Mouse (Mus musculus) neural tube, embryonic 14.5 days (tissue): ENCODE results near the gene Ano6. TPM values are rescaled to one million over a fixed set of nuclear protein-coding genes. Genes with fewer than 3 reads are reported as not detected.
A peak's percentile ranks its signal among the peaks of the same experiment; 100 is the strongest.

Source experiments
- ATAC-seq: fragments of 200-750 bp; cut with Nextera tagmentation; 2 replicates; pipeline ENCODE4 v1.8.0; 2017; ENCODE audit warnings: low read depth, mild to moderate bottlenecking, moderate TSS enrichment, moderate library complexity
- H3K27ac ChIP-seq: fragments of 300-500 bp; sonication (generic); 2 replicates; pipeline ENCODE4 v1.5.1; 2014; ENCODE audit warnings: low read depth, mild to moderate bottlenecking, control low read depth, low read length, moderate library complexity, mixed read lengths
- H3K27me3 ChIP-seq: fragments of 300-500 bp; sonication (generic); 2 replicates; pipeline ENCODE4 v1.6.1; 2014; ENCODE audit warnings: low read length; ENCODE audit not compliant: control insufficient read depth, insufficient read depth
- H3K36me3 ChIP-seq: fragments of 300-500 bp; sonication (generic); 2 replicates; pipeline ENCODE4 v1.6.1; 2014; ENCODE audit warnings: low read length, mixed read lengths; ENCODE audit not compliant: control insufficient read depth, insufficient read depth
- H3K4me1 ChIP-seq: fragments of 300-500 bp; sonication (generic); 2 replicates; pipeline ENCODE4 v1.6.1; 2014; ENCODE audit warnings: low read length; ENCODE audit not compliant: control insufficient read depth, insufficient read depth
- H3K4me2 ChIP-seq: fragments of 300-500 bp; sonication (generic); 2 replicates; pipeline ENCODE4 v1.6.1; 2014; ENCODE audit warnings: mild to moderate bottlenecking, low read depth, low read length, control low read depth
- H3K4me3 ChIP-seq: fragments of 300-500 bp; sonication (generic); 2 replicates; pipeline ENCODE4 v1.5.1; 2014; ENCODE audit warnings: low read depth, low read length, control low read depth, mixed read lengths
- H3K9ac ChIP-seq: fragments of 300-500 bp; sonication (generic); replicated peaks from 2 replicates; pipeline ENCODE4 v1.6.1; 2014; ENCODE audit warnings: low read depth, mild to moderate bottlenecking, control low read depth, low read length, mixed read lengths
- H3K9me3 ChIP-seq: fragments of 300-500 bp; sonication (generic); 2 replicates; pipeline ENCODE4 v1.6.1; 2016; ENCODE audit warnings: low read length; ENCODE audit not compliant: control insufficient read depth
- WGBS: fragments of 180-500 bp; shearing (Covaris S2); extraction: QIAGEN DNeasy Blood & Tissue Kit; methylation state at CpG from one replicate; pipeline ENCODE4 v1.1.7; 2014; 5-methylcytosine and 5-hydroxymethylcytosine counted together
- polyA plus RNA-seq: library from polyadenylated mRNA; unstranded; fragments of >200 nt; fragmentation: Nextera tagmentation; extraction: Ambion mirVana; gene quantifications from 2 replicates; pipeline ENCODE4 v1.2.1, GENCODE M21; 2014

Gene Ano6
- 32.3 and 36.8 TPM in 2 replicates for polyA plus RNA-seq

GRCm38 (mm10) chr15:95790529-95791071 lies at the start of gene Ano6:
TSS of gene Ano6 (plus strand) at chr15:95790843.
- Histone ChIP-seq H3K9ac (peak within 1 kb of the TSS; percentile 76), H3K9me3 (no peaks in the 10 kb centered on the region), H3K4me3 (peak within 1 kb of the TSS; percentile 76), H3K4me2 (peak within 1 kb of the TSS; percentile 64), H3K27ac (peak within 1 kb of the TSS; percentile 84), H3K36me3 (no peaks in the 10 kb centered on the region), H3K4me1 (peaks cover 8% of the 10 kb centered on the region; the same call in 1 of the 2 replicates), H3K27me3 (no peaks in the 10 kb centered on the region; the same call in 1 of the 2 replicates)
- WGBS: under 1% methylated on average over 41 of the region's 51 CpGs
- ATAC-seq: peak; percentile 97

GRCm38 (mm10) chr15:95742955-95743354 lies 47.7 kb upstream of the Ano6 start:
- Histone ChIP-seq H3K9ac (no peak overlapping the region), H3K36me3 (no peaks in the 10 kb centered on the region), H3K4me2 (no peak overlapping the region), H3K27ac (no peak overlapping the region), H3K4me3 (no peak overlapping the region), H3K9me3 (no peaks in the 10 kb centered on the region), H3K27me3 (no peaks in the 10 kb centered on the region), H3K4me1 (no peaks in the 10 kb centered on the region)
- 92% methylated on average over 6 of the region's 6 CpGs for WGBS
- no peak for ATAC-seq

GRCm38 (mm10) chr15:95743856-95744255 lies 46.8 kb upstream of the Ano6 start:
- Histone ChIP-seq H3K36me3 (no peaks in the 10 kb centered on the region), H3K27me3 (no peaks in the 10 kb centered on the region), H3K9me3 (no peaks in the 10 kb centered on the region), H3K9ac (no peak overlapping the region), H3K4me2 (no peak overlapping the region), H3K4me3 (no peak overlapping the region), H3K4me1 (no peaks in the 10 kb centered on the region), H3K27ac (no peak overlapping the region)
- WGBS: 81% methylated on average over 2 of the region's 2 CpGs
- no peak for ATAC-seq

DNA sequence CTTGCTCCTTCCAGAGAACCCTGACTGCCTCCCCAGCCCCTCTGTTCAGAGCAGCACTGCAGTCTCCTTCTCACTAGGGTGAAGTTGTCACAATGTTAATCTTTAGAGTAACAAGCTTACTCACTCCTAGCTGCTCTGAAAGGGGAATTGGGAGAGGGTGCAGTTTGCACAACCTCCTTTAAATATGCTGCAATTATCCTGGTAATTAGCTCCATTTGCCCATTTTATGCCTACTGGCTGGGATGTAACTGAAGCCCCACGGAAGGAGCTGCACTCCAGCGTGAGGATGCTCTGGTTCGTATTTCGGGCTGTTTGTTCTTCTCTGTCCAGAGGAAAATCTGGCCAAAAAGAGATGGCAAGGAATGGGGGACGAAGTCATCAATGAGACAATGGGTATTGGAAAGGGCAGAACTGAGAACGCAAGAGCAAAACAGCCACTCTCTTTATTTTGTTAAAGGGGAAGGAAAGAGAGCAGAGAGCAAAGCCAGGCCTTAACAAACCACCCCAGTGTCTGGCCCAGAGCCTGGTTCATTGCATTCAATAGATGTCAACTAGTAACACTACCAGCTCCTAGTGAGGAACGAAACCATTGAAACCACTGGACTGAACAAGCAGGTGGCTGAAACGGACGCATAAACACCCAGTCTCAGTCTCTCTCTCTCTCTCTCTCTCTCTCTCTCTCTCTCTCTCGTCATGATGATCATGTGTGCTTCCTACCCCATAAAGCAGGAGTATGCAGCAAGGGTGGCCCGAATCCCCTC lies 45.1 kb upstream of the Ano6 start:
- H3K9me3 ChIP-seq: no peaks in the 10 kb centered on the region
- ATAC-seq: no peak
- H3K9ac ChIP-seq: no peak overlapping the region
- WGBS: 51% methylated on average over 10 of the region's 11 CpGs
- no peak overlapping the region for H3K4me3 ChIP-seq
- H3K4me2 ChIP-seq: no peak overlapping the region
- no peak overlapping the region for H3K27ac ChIP-seq
- no peaks in the 10 kb centered on the region for H3K27me3 ChIP-seq
- H3K4me1 ChIP-seq: no peaks in the 10 kb centered on the region
- H3K36me3 ChIP-seq: no peaks in the 10 kb centered on the region

- Histone ChIP-seq H3K27me3 (no peaks in the 10 kb centered on the region), H3K36me3 (no peaks in the 10 kb centered on the region), H3K27ac (no peak overlapping the region), H3K9ac (no peak overlapping the region), H3K9me3 (no peaks in the 10 kb centered on the region), H3K4me1 (no peaks in the 10 kb centered on the region), H3K4me2 (no peak overlapping the region), H3K4me3 (no peak overlapping the region)
- WGBS: 77% methylated on average over 5 of the region's 5 CpGs
- ATAC-seq: no peak
These were observed 44.1 kb upstream of the Ano6 start for GRCm38 (mm10) chr15:95746513-95746912.

DNA sequence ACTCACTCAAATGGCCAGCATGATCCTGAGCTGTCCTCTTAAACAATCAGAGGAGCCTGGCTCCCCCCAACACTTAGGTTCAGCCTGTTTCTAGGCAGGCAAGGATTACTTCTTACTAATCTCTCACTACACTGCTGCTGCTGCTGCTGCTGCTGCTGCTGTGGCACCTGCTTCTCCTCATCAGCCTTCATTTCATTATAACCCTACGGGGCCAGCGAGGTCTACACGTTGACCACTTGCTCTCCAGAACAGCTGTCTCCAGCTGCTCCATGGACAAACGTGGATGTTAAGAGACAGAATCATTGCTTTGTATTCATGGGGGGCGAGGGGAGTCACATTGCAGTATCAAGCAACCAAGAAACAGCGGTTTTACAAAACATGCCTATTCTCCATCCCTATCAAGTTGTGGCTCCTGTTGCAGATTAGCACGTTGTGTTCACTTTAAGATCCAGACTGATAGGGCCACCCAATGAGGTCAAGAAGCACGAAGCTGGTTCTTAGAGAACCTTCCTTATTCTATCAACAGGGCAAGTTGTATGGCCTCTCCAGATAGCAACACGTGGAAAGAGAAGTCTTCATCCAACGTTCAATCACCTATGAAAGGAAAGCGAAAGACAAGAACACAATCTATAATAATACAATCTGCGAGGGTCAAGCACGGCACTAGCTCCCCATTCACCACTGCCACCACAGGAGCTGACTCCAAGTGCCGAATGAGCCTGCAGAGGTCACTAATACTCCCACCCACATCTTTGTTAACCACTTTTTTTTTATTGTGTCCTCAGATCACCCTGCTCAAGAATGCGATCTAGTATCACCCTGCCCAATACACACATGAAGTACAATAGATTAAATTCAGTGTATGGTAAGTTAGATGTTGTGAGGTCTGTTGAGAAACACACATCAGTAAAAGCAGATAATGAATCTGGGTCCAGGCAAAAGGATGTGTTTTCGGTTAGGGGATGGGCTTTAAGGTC lies 43.4 kb upstream of the Ano6 start:
- ATAC-seq: no peak
- Histone ChIP-seq H3K4me2 (no peak overlapping the region), H3K4me1 (no peaks in the 10 kb centered on the region), H3K36me3 (no peaks in the 10 kb centered on the region), H3K27ac (no peak overlapping the region), H3K27me3 (no peaks in the 10 kb centered on the region), H3K9me3 (no peaks in the 10 kb centered on the region), H3K4me3 (no peak overlapping the region), H3K9ac (no peak overlapping the region)
- 89% methylated on average over 16 of the region's 16 CpGs for WGBS

DNA sequence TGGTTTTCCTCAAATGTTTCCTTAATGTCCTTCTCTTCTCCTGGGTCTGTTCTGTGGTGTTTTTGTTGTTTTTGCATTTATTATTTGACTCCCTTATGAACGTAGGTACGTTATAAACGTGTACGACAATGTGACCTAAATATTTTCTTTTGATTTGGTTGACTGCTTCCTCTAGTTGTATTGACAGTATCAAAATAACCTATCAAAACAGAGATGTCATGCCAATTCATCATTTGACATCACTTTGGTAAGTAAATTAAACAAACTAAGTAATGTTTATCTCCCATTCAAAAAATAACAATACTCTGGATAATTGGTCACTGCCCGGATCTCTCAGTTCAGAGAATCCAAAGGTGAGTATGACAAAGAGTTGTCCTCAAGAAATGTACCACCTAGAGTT lies 41.4 kb upstream of the Ano6 start:
- Histone ChIP-seq H3K4me2 (no peak overlapping the region), H3K36me3 (no peaks in the 10 kb centered on the region), H3K4me3 (no peak overlapping the region), H3K27ac (no peak overlapping the region), H3K9me3 (no peaks in the 10 kb centered on the region), H3K9ac (no peak overlapping the region), H3K27me3 (no peaks in the 10 kb centered on the region), H3K4me1 (no peaks in the 10 kb centered on the region)
- ATAC-seq: no peak
- WGBS: 88% methylated on average over 5 of the region's 5 CpGs

DNA sequence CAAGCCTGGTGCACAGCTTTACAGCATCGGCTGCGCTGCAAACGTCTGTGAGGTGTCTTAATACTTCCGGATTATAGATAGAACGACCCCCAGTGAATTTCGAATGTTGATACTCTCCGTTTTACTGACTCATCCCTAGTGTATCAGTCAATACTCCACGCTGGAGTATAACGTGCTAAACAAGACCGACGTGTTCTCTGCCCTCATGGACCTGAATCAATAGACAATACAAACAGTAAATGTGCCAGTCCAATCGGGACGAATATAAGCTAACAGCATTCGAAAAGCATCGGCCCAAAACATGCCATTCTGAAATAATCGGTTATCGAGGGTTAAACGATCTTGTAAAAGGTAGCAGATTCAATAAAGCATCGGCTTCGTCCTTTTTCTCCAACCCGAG lies 40.6 kb upstream of the Ano6 start:
- ATAC-seq: no peak
- 92% methylated on average over 21 of the region's 21 CpGs for WGBS
- no peaks in the 10 kb centered on the region for H3K4me1 ChIP-seq

More for the DNA sequence above, 40.6 kb upstream of the Ano6 start:
- Histone ChIP-seq H3K36me3 (no peaks in the 10 kb centered on the region), H3K27ac (no peak overlapping the region), H3K4me2 (no peak overlapping the region), H3K4me3 (no peak overlapping the region), H3K9me3 (no peaks in the 10 kb centered on the region), H3K27me3 (no peaks in the 10 kb centered on the region), H3K9ac (no peak overlapping the region)
